Mouse (Mus musculus): ENCODE data around the gene Ctsz.

The Ctsz gene

DNA sequence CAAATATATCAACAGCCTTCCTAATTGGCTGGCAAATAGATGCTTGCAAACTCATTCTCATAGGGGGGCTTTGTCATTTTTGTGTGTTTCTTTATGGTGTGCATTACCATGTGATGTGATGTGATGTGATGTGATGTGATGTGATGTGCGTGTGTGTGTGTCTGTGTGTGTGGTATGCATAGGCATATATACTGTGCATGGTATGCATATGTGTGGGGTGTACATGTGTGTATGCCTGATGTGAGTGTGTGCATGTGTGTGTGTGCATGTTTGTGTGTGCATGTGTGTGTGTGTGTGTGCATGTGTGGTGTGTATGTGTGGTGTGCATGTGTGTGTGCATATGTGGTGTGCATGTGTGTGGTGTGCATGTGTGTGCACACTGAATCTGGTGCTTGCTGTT is 41.8 kb downstream of the Ctsz start:
- in situ Hi-C loops (cut with MboI, MseI): no loop called here

DNA sequence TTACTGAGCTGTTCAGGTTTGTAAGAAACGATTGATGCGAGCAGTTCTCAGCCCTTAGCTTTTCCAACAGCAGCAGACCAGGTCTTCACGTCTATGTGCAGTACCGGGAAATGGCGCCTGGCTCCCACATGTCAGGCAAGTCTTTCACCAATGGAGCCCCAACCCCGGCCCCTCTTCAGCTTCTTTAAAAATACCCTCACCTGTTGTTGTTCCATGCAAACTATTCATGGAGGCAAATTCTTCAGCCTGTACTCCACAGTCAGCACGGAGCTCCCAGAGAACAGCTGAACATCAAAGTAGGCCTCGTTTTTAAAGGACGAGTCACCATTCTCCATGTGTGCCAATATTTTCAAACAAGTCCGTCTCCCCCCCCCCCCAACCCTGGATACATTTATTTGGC is 42.2 kb downstream of the Ctsz start:
- in situ Hi-C loops (cut with MboI, MseI): no loop called here

DNA sequence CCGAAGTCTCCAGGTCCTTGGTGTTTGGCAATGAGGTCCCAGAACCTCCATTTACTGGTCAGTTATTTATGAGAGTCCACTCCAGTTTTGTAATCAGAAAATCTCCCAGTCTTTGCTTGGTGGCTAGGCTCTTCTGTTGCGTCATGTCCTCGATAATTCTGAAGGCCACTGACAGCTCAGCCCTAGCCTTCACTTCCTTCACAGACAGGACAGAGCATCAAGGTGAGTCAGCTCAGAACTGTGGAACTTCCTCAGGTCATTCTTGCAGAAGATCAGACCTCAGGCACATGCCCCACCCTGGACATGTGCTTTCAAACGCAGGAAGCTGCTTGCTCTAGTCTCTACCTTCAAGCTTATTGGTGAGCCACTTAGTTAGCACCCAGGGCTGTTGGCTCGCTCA is 45.5 kb downstream of the Ctsz start:
- in situ Hi-C loops (cut with MboI, MseI): no loop called here

DNA sequence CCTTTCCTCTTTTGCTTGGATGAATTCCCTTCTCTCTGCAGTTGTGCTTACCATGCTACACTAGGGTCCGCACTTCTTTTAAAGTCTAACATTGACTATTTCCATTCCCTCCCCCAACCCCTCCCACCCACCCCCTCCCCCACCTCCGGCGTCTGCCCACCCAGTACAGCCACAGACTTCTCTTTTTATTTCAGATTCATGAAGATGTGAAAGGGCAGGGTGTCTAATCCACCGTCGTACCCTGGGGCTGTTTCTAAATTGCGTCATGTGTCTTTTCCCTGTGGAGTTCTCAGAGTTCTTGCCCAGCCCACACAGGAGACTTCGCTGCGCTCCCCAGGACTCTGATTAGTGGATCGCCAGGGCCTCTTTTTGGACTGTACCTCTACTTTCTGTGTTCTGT is 46.3 kb downstream of the Ctsz start:
- in situ Hi-C loops (cut with MboI, MseI): no loop called here

DNA sequence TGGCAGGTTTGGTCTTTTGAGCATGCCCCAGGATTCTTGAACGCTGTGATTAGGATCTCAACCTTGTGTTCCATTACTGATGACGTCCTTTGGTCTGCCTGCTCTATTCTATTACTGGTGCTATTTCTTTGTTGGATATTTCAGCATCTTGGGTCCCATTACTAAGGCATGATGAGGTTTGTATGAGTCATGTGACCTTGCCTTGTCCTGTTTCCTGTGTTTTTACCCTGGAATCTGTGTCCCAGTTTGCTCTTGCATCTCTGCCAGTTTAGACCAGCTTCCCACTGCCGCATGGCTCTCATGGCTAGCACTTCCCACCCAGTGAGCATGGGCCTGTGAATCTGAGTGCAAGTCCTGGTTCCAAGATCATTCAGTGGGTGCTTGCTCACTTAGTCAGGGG is 46.9 kb downstream of the Ctsz start:
- in situ Hi-C loops (cut with MboI, MseI): no loop called here

DNA sequence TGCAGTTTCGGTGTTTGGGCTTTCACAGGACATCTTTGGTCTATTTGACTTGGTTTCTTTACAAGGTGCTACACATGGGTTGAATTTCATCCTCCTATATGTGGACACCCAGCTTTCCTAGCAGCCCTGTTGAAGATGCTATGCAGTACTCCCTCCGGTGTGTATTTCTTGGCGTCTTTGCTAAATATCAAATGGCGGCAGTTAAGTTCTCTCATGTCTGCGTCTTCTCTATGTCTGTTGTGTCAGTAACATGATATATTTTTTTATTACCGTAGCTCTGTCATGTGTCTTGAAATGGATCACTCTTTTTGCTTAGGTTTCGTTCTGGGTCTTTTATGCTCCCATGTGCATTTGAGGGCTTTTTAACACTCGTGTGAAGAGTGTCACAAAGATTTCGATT is 57.8 kb downstream of the Ctsz start:
- in situ Hi-C loops (cut with MboI, MseI): no loop called here

All from T-helper 17 cell (primary cell).